Mouse (Mus musculus): Measurements from ENCODE around the gene Marveld3. TPM values are rescaled to one million over a fixed set of nuclear protein-coding genes. Genes with fewer than 3 reads are reported as not detected.

The Marveld3 gene
- total RNA-seq, 2 experiments from 2014 or later: not detected

DNA sequence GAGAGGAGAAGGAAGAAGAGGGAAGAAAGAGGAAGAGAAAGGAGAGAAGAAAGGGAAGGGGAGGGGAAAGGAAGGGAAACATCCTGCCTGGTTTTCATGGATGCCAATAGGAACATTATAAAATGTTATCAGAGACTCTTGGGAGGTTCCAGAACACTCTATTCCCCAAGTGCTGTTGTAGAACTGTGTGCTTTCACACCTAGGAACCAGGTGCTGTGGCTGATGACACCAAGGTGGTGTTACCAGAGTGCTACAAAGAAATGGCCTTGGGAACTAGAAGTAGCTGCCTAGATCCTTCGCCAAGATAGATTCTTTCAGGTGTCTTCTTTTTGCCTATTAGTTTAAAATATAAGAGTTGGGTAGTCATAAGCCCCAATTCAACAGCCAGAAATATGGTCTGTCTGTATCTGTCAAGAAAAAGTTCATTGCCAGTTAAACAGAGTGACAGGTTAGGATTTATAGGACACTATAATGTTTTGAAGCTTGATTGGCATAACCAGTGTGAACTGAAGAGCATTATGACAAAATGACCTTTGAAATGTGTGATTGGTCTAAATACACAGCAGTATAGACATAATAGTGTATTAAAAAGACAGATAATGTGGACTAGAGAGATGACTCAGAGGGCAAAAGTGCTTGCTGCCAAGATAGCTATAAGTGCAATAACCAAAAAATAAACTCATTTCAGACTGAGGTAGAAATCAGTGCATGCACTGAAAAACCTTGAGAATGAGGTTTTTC, 56.9 kb downstream of the Marveld3 start:
- no peak for ATAC-seq (ENCODE audit: poor library complexity, severe bottlenecking)

DNA sequence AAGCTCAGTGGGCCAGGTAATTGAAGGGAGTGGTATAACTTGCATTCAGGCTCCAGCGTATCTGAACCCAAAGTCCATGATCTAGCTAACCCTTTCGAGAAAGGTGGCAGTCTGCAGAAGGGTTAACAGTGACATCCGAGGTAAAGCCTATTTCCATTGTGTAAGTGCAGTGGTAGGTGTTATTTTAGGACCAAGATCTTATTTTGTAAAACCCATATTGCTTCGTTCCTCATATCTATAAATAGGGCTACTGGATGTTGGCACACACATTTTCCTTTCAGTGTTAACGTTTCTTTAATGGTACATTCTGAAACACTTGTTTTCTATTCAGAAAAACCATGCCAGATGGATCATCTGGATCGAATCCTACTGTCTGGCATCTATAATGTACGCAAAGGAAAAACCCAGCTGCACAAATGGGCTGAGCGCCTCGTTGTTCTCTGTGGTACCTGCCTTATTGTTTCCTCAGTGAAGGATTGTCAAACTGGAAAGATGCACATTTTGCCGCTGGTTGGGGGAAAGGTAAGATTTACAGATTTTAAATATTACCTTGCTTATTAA, 58.0 kb downstream of the Marveld3 start:
- ATAC-seq (ENCODE audit: poor library complexity, severe bottlenecking): peak; percentile 79

DNA sequence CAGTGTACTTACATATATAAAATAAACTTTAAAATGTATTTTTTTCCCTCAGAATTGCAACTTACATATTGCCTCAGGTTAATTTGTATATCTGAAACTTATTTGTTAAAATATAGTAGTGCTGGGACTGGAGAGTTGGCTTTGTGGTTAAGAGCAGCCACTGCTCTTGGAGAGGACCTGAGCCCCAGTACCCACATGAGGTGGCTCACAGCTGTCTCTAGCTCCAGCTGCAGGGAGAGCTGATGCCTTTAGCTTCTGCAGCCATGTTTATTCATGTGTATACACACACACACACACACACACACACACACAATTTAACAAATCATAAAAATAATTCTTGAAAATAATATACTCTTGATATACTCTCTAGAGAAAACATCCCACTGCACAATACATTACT, 59.6 kb downstream of the Marveld3 start:
- no peak for ATAC-seq (ENCODE audit: poor library complexity, severe bottlenecking)

Other genes starting within 250 kb of the Marveld3 start
- gene Atxn1l, start 224.5 kb downstream of the Marveld3 start, total RNA-seq (2015): 14.5 and 15.0 TPM in 2 replicates
- 17.7 and 21.3 TPM in 2 replicates for gene Atxn1l, start 224.5 kb downstream of the Marveld3 start, total RNA-seq (2017)
- 80.6 and 85.2 TPM in 2 replicates for gene Ap1g1, start 183.6 kb downstream of the Marveld3 start, total RNA-seq (2015)
- 68.4 and 80.5 TPM in 2 replicates for gene Ap1g1, start 183.6 kb downstream of the Marveld3 start, total RNA-seq (2017)
- 6.2 and 9.3 TPM in 2 replicates for gene Phlpp2, start 93.7 kb downstream of the Marveld3 start, total RNA-seq (2015)
- 8.5 and 8.6 TPM in 2 replicates for gene Phlpp2, start 93.7 kb downstream of the Marveld3 start, total RNA-seq (2017)
- not detected in 2 replicates for gene Tat, start 28.2 kb upstream of the Marveld3 start, total RNA-seq (2015)
- gene Tat, start 28.2 kb upstream of the Marveld3 start, total RNA-seq (2017): not detected in 2 replicates
- not detected in 2 replicates for gene Chst4, start 77.5 kb upstream of the Marveld3 start, total RNA-seq (2015)
- not detected in 2 replicates for gene Chst4, start 77.5 kb upstream of the Marveld3 start, total RNA-seq (2017)
- not detected in 2 replicates for gene Zfp612, start 117.5 kb upstream of the Marveld3 start, total RNA-seq (2015)
- not detected in 2 replicates for gene Zfp612, start 117.5 kb upstream of the Marveld3 start, total RNA-seq (2017)
- not detected in 2 replicates for gene Gm21964, start 139.0 kb upstream of the Marveld3 start, total RNA-seq (2015)
- gene Gm21964, start 139.0 kb upstream of the Marveld3 start, total RNA-seq (2017): not detected in 2 replicates
- not detected in 2 replicates for gene Gm17720, start 140.6 kb upstream of the Marveld3 start, total RNA-seq (2015)
- not detected in 2 replicates for gene Gm17720, start 140.6 kb upstream of the Marveld3 start, total RNA-seq (2017)
- gene Calb2, start 206.0 kb upstream of the Marveld3 start, total RNA-seq (2015): not detected in 2 replicates
- not detected in 2 replicates for gene Calb2, start 206.0 kb upstream of the Marveld3 start, total RNA-seq (2017)